Mouse (Mus musculus): ENCODE results near the gene Gm17571. TPM values are rescaled to one million over a fixed set of nuclear protein-coding genes. Genes with fewer than 3 reads are reported as not detected.

Gm17571 gene
- polyA plus RNA-seq, 1 experiment from 2014 or later = not detected

DNA sequence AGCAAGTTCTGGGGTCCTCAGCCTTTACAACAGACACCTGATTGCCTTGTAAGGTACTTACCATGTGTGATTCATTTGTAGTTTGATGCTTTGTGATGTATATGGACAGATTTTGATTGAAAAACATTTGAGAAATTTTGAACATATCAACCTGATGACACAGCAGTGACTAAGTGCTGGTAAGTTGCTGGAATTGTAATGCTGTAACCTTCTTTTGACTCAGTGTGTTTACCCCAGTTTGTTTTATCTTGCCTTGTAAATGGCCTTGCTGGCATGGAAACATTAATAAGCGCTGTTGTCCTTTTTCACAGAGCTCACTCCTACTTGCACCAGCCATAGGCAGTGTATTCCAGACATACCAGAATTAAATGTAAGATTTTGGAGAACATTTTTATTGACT lies 14.4 kb upstream of the Gm17571 start:
- H3K36me3 ChIP-seq (ENCODE audit: control insufficient read depth, insufficient read depth, low read length) = no peaks in the 10 kb centered on the region

DNA sequence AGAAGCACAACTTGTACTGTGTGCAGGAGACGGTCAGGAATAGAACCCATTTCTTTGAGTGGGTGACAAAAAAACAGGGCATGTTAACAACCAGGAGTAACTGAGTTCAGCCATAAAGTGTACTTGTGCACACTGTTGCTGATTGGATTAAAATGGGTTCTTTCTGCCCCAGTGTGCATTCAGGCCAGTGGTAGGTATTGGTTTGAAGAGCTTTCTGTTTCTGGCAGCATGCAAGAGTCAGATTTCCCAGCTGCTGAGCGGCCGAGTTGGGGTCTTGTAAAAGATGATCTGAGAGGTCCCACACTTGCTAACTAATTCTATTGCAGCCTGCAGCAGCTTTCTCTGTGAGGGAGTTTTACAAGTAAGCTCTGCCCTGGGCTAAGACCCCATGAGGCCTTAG lies 13.5 kb upstream of the Gm17571 start:
- no peak for ATAC-seq
- Histone ChIP-seq H3K9ac (ENCODE audit: low read depth, low read length) (no peak overlapping the region), H3K9me3 (ENCODE audit: control insufficient read depth, low read length) (no peaks in the 10 kb centered on the region), H3K4me1 (ENCODE audit: control insufficient read depth, insufficient read depth, low read depth, low read length) (peaks cover under 1% of the 10 kb centered on the region), H3K27ac (ENCODE audit: low read depth, low read length) (no peak overlapping the region), H3K27me3 (replicated peaks; ENCODE audit: control insufficient read depth, insufficient read depth, low read length) (no peaks in the 10 kb centered on the region), H3K4me3 (ENCODE audit: low read length) (no peak overlapping the region), H3K36me3 (ENCODE audit: control insufficient read depth, insufficient read depth, low read length) (no peaks in the 10 kb centered on the region), H3K4me2 (ENCODE audit: low read length) (no peak overlapping the region)
- 90% methylated on average over 3 of the region's 3 CpGs for WGBS

More for the DNA sequence above, 14.4 kb upstream of the Gm17571 start:
- Histone ChIP-seq H3K4me1 (ENCODE audit: control insufficient read depth, insufficient read depth, low read depth, low read length) (no peaks in the 10 kb centered on the region; the same call in 1 of the 2 replicates), H3K9me3 (ENCODE audit: control insufficient read depth, low read length) (no peaks in the 10 kb centered on the region), H3K27ac (ENCODE audit: low read depth, low read length) (no peak overlapping the region), H3K4me3 (ENCODE audit: low read length) (no peak overlapping the region), H3K4me2 (ENCODE audit: low read length) (no peak overlapping the region), H3K9ac (ENCODE audit: low read depth, low read length) (no peak overlapping the region), H3K27me3 (replicated peaks; ENCODE audit: control insufficient read depth, insufficient read depth, low read length) (no peaks in the 10 kb centered on the region)
- ATAC-seq = no peak
- 96% methylated on average over 1 of the region's 1 CpGs for WGBS

DNA sequence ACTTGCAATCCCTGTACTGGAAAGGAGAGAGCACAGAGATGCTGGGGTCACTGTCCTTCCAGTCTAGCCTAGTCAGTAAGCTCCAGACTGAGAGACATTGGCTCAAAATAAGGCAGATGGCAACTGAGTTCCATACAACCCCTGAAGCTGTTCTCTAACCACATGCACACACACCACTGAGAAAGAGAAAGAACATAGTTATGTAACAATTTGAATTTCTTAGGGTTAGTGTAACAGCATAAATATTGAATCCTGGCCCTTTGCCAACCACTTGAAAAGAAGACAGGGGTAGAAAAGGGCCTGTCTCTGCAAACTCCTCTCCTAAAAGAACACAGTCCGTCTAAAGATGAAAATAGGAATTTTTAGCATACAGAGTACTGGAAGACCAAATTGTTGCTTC lies 12.8 kb upstream of the Gm17571 start:
- H3K27me3 ChIP-seq (replicated peaks; ENCODE audit: control insufficient read depth, insufficient read depth, low read length) = no peaks in the 10 kb centered on the region
- no peak for ATAC-seq
- 37% methylated on average over 1 of the region's 1 CpGs for WGBS
- H3K9ac ChIP-seq (ENCODE audit: low read depth, low read length) = no peak overlapping the region
- H3K9me3 ChIP-seq (ENCODE audit: control insufficient read depth, low read length) = no peaks in the 10 kb centered on the region
- no peak overlapping the region for H3K4me2 ChIP-seq (ENCODE audit: low read length)
- no peak overlapping the region for H3K4me3 ChIP-seq (ENCODE audit: low read length)
- H3K36me3 ChIP-seq (ENCODE audit: control insufficient read depth, insufficient read depth, low read length) = no peaks in the 10 kb centered on the region
- no peak overlapping the region for H3K27ac ChIP-seq (ENCODE audit: low read depth, low read length)
- peaks cover 6% of the 10 kb centered on the region for H3K4me1 ChIP-seq (ENCODE audit: control insufficient read depth, insufficient read depth, low read depth, low read length)

DNA sequence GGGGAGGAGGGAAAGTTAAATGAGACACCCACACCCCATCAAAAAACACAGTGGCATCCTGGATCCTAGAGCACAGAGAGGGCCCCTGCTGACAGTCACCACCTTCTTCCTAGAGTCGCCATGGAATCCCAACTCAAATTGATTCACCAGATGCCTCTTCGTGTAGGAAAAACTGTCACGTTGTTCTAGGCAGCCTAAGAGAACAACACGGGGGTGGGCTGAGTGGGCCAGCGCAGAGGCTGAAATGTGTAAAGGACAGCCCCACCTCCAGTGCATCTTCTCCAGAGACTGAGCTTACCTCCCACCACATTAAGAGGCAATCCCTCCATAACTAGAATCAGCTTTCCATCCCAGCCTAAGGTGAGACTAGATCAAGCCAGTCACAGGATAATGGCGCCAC lies 11.2 kb upstream of the Gm17571 start:
- H3K4me3 ChIP-seq (ENCODE audit: low read length) = no peak overlapping the region
- 58% methylated on average over 6 of the region's 6 CpGs for WGBS

DNA sequence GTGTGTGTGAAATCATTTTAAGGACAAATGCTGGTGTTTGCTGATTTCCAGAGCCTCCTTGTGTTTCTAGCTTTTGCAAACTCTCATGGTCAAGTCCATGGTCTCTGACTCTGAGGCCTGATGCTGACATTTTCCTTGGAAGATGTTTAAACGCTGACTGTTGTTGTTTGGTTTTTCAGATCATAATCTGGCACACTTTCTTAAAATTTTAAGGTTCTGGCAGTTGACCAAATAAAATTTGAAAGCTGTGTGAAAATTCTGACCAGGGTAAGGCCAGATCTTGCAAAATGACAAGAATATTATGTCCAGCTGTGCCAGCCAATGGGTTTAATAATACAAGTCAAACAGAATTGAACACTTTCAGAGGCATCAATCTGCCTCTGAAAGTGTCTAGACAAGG lies 8.7 kb upstream of the Gm17571 start:
- peak overlapping the region; percentile 40; the same call in 1 of the 2 replicates for H3K27ac ChIP-seq (ENCODE audit: low read depth, low read length)
- no peak overlapping the region for H3K4me3 ChIP-seq (ENCODE audit: low read length)
- H3K4me1 ChIP-seq (ENCODE audit: control insufficient read depth, insufficient read depth, low read depth, low read length) = peaks cover 6% of the 10 kb centered on the region
- H3K9me3 ChIP-seq (ENCODE audit: control insufficient read depth, low read length) = no peaks in the 10 kb centered on the region
- no peak overlapping the region for H3K4me2 ChIP-seq (ENCODE audit: low read length)
- no peaks in the 10 kb centered on the region for H3K27me3 ChIP-seq (replicated peaks; ENCODE audit: control insufficient read depth, insufficient read depth, low read length)
- 78% methylated on average over 1 of the region's 1 CpGs for WGBS
- H3K9ac ChIP-seq (ENCODE audit: low read depth, low read length) = no peak overlapping the region
- no peaks in the 10 kb centered on the region for H3K36me3 ChIP-seq (ENCODE audit: control insufficient read depth, insufficient read depth, low read length)
- no peak for ATAC-seq

More for the DNA sequence above, 11.2 kb upstream of the Gm17571 start:
- ATAC-seq = no peak
- Histone ChIP-seq H3K9me3 (ENCODE audit: control insufficient read depth, low read length) (no peaks in the 10 kb centered on the region), H3K9ac (ENCODE audit: low read depth, low read length) (no peak overlapping the region), H3K27me3 (replicated peaks; ENCODE audit: control insufficient read depth, insufficient read depth, low read length) (no peaks in the 10 kb centered on the region), H3K4me1 (ENCODE audit: control insufficient read depth, insufficient read depth, low read depth, low read length) (peaks cover 6% of the 10 kb centered on the region), H3K27ac (ENCODE audit: low read depth, low read length) (no peak overlapping the region), H3K4me2 (ENCODE audit: low read length) (no peak overlapping the region), H3K36me3 (ENCODE audit: control insufficient read depth, insufficient read depth, low read length) (no peaks in the 10 kb centered on the region)

DNA sequence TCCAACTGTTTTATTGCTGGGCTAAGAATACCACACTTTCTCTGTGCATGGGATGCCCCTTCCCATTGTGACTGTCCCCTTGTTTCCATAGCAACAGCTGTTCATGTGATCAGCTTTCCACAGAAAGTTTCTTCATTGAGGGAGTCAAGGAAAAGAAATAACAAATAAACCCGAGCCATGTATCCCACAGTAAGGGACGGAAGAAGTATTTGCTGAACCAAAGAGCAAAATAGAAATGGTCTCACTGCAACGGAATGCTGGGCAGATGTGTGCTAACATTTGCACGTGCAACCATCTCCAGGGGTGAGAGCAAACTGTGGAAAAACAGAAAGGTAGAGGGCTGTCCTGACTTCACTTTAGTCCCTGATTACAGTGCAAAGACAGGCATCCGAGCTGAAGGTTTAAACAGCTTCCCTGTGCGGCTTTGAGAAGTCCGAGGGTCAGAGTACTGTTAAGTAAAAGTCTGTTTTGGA lies 8.1 kb upstream of the Gm17571 start:
- H3K9ac ChIP-seq (ENCODE audit: low read depth, low read length) = no peak overlapping the region
- peaks cover 6% of the 10 kb centered on the region for H3K4me1 ChIP-seq (ENCODE audit: control insufficient read depth, insufficient read depth, low read depth, low read length)
- ATAC-seq = 0 out of 2 replicates have a peak, but pooled peaks have one; percentile 58
- H3K27me3 ChIP-seq (replicated peaks; ENCODE audit: control insufficient read depth, insufficient read depth, low read length) = no peaks in the 10 kb centered on the region
- no peaks in the 10 kb centered on the region for H3K36me3 ChIP-seq (ENCODE audit: control insufficient read depth, insufficient read depth, low read length)
- no peaks in the 10 kb centered on the region for H3K9me3 ChIP-seq (ENCODE audit: control insufficient read depth, low read length)
- no peak overlapping the region for H3K4me3 ChIP-seq (ENCODE audit: low read length)
- peak overlapping the region; percentile 40 for H3K27ac ChIP-seq (ENCODE audit: low read depth, low read length)
- 15% methylated on average over 7 of the region's 7 CpGs for WGBS
- H3K4me2 ChIP-seq (ENCODE audit: low read length) = no peak overlapping the region; the same call in 1 of the 2 replicates

DNA sequence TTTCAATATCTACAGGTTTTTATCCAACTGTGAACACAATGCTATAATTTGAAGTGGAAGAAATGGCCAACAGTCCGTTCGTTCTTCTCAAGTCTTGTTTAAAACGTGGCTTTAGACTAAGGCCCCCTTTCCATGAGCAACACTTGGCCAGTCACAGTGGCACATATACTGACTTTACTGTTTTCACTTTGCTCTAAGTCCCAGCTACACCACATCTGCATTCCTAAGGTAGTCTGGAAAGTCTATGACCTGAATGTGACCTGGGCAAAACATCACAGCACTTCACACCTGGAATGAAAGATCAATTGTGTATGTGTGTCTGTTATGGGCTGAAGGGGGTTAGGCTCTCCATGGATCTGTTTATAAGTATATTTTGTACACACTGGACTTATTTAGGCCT lies 2.2 kb upstream of the Gm17571 start:
- Histone ChIP-seq H3K4me1 (ENCODE audit: control insufficient read depth, insufficient read depth, low read depth, low read length) (no peaks in the 10 kb centered on the region; the same call in 1 of the 2 replicates), H3K9ac (ENCODE audit: low read depth, low read length) (no peak overlapping the region), H3K27me3 (replicated peaks; ENCODE audit: control insufficient read depth, insufficient read depth, low read length) (no peaks in the 10 kb centered on the region), H3K27ac (ENCODE audit: low read depth, low read length) (no peak overlapping the region), H3K9me3 (ENCODE audit: control insufficient read depth, low read length) (no peaks in the 10 kb centered on the region), H3K36me3 (ENCODE audit: control insufficient read depth, insufficient read depth, low read length) (no peaks in the 10 kb centered on the region), H3K4me3 (ENCODE audit: low read length) (no peak overlapping the region), H3K4me2 (ENCODE audit: low read length) (no peak overlapping the region)
- 92% methylated on average over 3 of the region's 3 CpGs for WGBS
- ATAC-seq = no peak

DNA sequence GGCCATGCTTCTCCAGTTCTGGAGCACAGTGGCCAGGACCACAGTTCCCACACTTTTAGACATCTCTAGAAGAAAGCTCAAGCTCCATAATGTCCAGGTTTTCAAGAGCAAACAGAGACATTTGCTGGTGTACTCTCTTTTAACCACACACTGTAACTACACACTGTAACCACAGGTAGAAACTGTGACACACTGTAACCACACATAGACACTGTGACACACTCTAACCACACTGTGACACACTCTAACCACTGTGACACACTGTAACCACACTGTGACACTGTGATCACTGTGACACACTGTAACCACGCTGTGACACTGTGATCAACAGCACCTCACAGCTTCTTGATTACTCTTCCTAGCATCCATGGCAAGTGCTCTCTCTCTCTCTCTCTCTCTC lies 317 bp downstream of the Gm17571 start:
- no peak for ATAC-seq
- H3K4me1 ChIP-seq (ENCODE audit: control insufficient read depth, insufficient read depth, low read depth, low read length) = no peaks in the 10 kb centered on the region; the same call in 1 of the 2 replicates
- no peak overlapping the region for H3K9ac ChIP-seq (ENCODE audit: low read depth, low read length)
- no peaks in the 10 kb centered on the region for H3K27me3 ChIP-seq (replicated peaks; ENCODE audit: control insufficient read depth, insufficient read depth, low read length)
- no peaks in the 10 kb centered on the region for H3K9me3 ChIP-seq (ENCODE audit: control insufficient read depth, low read length)
- no peaks in the 10 kb centered on the region for H3K36me3 ChIP-seq (ENCODE audit: control insufficient read depth, insufficient read depth, low read length)
- no peak overlapping the region for H3K27ac ChIP-seq (ENCODE audit: low read depth, low read length)
- no peak overlapping the region for H3K4me2 ChIP-seq (ENCODE audit: low read length)
- 86% methylated on average over 1 of the region's 1 CpGs for WGBS
- no peak overlapping the region for H3K4me3 ChIP-seq (ENCODE audit: low read length)

DNA sequence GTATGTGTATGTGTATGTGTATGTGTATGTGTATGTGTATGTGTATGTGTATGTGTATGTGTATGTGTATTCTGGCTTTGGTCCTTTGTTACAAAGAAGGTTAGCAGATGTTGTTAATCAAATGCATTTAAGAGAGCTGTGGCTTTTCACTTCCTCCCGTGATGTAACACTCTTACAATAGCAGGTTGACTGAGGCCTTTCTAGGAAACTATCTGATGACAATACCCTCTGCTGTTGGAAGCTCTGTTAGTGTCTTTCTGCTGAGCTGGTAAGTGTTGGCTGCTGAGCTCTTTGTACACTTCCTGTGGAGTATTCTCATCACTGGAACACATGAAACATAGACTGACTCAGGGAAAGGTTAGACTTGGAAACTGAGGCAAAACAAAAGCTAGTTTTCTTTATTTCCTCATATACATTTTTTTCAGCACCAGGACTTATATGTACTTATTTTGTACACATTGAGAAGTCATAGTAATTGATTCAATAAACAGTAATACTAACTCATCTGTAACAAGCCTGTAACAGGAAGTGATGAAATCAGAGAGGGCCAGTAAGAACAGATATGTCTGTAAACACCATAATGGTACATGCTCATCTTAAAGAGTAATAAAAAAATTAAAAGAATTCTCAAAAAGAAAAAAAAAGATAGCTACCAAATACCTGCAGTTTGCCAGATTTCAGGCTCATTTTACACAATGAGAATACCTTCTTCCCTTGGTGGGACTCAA lies 2.9 kb downstream of the Gm17571 start:
- H3K4me1 ChIP-seq (ENCODE audit: control insufficient read depth, insufficient read depth, low read depth, low read length) = no peaks in the 10 kb centered on the region
- ATAC-seq = no peak
- 58% methylated on average over 1 of the region's 1 CpGs for WGBS

More for the DNA sequence above, 2.9 kb downstream of the Gm17571 start:
- H3K27ac ChIP-seq (ENCODE audit: low read depth, low read length) = no peak overlapping the region
- H3K4me2 ChIP-seq (ENCODE audit: low read length) = no peak overlapping the region
- no peaks in the 10 kb centered on the region for H3K9me3 ChIP-seq (ENCODE audit: control insufficient read depth, low read length)
- no peak overlapping the region for H3K9ac ChIP-seq (ENCODE audit: low read depth, low read length)
- no peak overlapping the region for H3K4me3 ChIP-seq (ENCODE audit: low read length)
- H3K27me3 ChIP-seq (replicated peaks; ENCODE audit: control insufficient read depth, insufficient read depth, low read length) = no peaks in the 10 kb centered on the region
- H3K36me3 ChIP-seq (ENCODE audit: control insufficient read depth, insufficient read depth, low read length) = no peaks in the 10 kb centered on the region

Data from hindbrain, embryonic 16.5 days (tissue).